Mouse (Mus musculus) forebrain, embryonic 10.5 days (tissue): ENCODE measurements around the gene Cdh23. TPM values are rescaled to one million over a fixed set of nuclear protein-coding genes. Genes with fewer than 3 reads are reported as not detected.
A peak's percentile ranks its signal among the peaks of the same experiment; 100 is the strongest.

ENCODE experiments used
- DNase-seq: peaks from one replicate; pipeline ENCODE4 v3.0.0-alpha.2; 2017; ENCODE audit warnings: low spot score; ENCODE audit errors: extremely low spot score
- H3K27ac ChIP-seq: fragments of 300-500 bp; sonication (generic); 2 replicates; pipeline ENCODE4 v1.5.1; 2016; ENCODE audit warnings: mild to moderate bottlenecking
- H3K27me3 ChIP-seq: fragments of 300-500 bp; sonication (generic); 2 replicates; pipeline ENCODE4 v1.6.1; 2016; ENCODE audit warnings: mild to moderate bottlenecking; ENCODE audit not compliant: poor library complexity, severe bottlenecking
- H3K36me3 ChIP-seq: fragments of 300-500 bp; sonication (generic); replicated peaks from 2 replicates; pipeline ENCODE4 v1.6.1; 2016; ENCODE audit warnings: mild to moderate bottlenecking, moderate library complexity
- H3K4me1 ChIP-seq: fragments of 300-500 bp; sonication (generic); 2 replicates; pipeline ENCODE4 v1.6.1; 2016
- H3K4me3 ChIP-seq: fragments of 300-500 bp; sonication (generic); 2 replicates; pipeline ENCODE4 v1.5.1; 2016; ENCODE audit warnings: mild to moderate bottlenecking, moderate library complexity
- H3K9me3 ChIP-seq: fragments of 300-500 bp; sonication (generic); 2 replicates; pipeline ENCODE4 v1.6.1; 2016; ENCODE audit warnings: mild to moderate bottlenecking, moderate library complexity
- WGBS: fragments of 180-500 bp; shearing (Covaris S2); methylation state at CpG from one replicate; pipeline ENCODE4 v1.1.7; 2016; 5-methylcytosine and 5-hydroxymethylcytosine counted together
- polyA plus RNA-seq: library from polyadenylated mRNA; unstranded; fragments of >200 nt; fragmentation: Nextera tagmentation; extraction: Ambion mirVana; gene quantifications from 2 replicates; pipeline ENCODE4 v1.2.1, GENCODE M21; 2016

Gene Cdh23
- polyA plus RNA-seq, 1 experiment from 2014 or later = 0.32 TPM

DNA sequence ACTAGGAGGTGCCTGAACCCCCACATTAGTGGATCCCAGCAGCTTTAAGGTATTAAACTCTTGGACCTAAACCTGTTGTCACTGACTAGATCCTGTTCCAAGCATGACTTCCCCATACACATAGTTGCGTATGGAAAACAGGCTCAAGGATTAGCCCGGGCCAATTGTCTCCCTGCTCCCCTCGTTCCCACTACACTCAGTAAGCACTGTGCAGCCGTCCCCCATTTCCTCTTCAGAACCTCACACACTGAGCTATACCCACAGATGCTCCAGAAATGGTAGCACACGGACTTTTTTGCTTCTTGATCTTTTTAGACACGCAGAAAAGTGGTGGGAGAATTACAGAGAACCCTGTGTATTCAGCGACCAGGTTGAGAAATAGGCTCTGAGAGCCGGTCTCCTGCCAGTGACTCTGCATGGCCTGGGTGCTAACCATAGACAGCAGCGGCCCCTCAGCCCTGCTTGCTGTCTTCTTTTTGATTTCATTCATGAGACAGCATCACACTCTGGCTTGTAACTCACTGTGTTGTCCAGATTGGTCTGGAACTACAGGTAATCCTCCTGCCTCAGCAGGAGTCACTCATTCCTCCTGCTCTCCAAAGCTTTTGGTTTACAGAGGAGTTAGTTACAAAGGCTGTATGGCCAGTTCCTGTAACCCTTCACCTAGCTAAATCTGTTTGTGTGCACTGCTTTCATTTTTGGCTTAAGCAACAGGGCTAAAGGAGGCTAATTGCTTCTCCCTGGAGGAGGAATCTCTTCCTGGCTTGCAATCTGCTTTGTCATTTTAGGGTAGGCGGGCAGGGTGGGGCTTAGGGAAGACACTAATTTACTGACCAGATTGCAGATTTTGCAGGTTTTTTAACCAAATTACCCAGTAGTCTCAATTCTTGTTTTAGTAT, 413.9 kb downstream of the Cdh23 start:
- H3K4me3 ChIP-seq = no peak overlapping the region
- H3K27ac ChIP-seq = 0 out of 2 replicates have a peak overlapping the region, but pooled peaks have one; percentile 1
- H3K9me3 ChIP-seq = no peaks in the 10 kb centered on the region
- WGBS = 77% methylated on average over 10 of the region's 10 CpGs
- no peak for DNase-seq
- peaks cover 94% of the 10 kb centered on the region for H3K4me1 ChIP-seq
- no peaks in the 10 kb centered on the region for H3K27me3 ChIP-seq
- H3K36me3 ChIP-seq = peaks cover 13% of the 10 kb centered on the region

DNA sequence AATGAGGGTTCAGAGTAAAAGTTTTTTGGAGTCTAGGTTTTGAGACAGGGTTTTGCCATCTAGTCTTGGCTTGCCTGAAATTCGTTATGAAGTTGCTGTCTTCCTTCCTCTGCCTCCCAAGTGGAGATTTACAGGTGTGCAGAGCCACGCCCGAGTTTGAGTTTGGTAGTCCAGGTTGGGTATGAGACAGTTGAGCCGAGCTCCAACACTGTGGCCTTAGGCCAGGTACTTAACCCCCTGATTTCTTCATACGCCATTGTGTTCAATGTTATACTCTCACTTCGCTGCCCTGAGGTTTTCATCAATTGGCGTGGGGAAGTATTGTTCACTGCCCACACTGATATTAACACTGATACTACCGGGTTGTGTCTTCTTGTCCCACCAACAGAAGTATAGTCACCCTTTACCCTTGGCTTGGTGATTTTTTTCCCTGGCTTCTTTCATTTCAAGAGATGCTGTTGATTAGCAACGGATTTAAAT, 414.7 kb downstream of the Cdh23 start:
- H3K9me3 ChIP-seq = no peaks in the 10 kb centered on the region
- H3K4me3 ChIP-seq = no peak overlapping the region
- DNase-seq = no peak
- H3K4me1 ChIP-seq = peaks cover 93% of the 10 kb centered on the region
- 91% methylated on average over 9 of the region's 9 CpGs for WGBS
- no peaks in the 10 kb centered on the region for H3K27me3 ChIP-seq
- no peak overlapping the region for H3K27ac ChIP-seq
- H3K36me3 ChIP-seq = peaks cover 13% of the 10 kb centered on the region

DNA sequence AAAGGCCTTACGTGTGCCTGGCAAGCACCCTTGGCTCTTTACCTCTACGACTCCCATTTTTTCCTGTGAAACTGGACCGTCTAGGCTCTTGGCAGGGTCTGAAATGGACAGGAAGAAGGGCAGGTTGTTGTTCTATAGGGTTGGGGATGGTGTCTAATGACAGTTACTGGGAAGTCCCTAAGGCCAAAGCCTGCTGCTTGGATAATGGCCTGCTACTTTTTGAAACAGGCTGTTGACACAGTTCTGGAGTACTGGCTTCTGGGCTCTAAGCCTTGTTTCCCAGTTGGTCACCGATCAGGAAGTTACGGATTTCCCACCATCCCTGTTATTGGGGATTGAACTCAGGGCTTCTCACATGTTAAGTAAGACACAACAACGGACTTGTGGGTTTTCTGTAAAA, 415.9 kb downstream of the Cdh23 start:
- Histone ChIP-seq H3K4me1 (peaks cover 81% of the 10 kb centered on the region), H3K4me3 (no peak overlapping the region), H3K27ac (no peak overlapping the region), H3K27me3 (no peaks in the 10 kb centered on the region), H3K36me3 (peaks cover 13% of the 10 kb centered on the region), H3K9me3 (no peaks in the 10 kb centered on the region)
- DNase-seq = no peak
- 90% methylated on average over 6 of the region's 6 CpGs for WGBS

DNA sequence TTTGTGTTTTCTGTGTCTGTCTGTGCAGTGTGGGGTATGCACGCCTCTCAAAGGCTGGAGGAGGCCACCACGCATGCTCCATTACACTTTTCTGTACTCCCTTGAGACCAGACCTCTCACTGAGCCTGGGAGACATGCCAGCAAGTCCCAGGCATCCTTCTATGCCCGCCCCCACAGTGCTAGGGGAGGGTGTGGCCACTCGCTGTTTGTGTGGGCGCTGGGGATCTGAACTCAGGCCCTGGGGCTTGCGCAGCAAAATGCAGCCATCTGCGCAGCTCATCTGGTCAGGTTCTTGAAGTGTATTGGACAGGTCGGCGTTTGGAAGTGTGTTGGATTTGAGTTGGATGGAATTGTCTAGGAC, 416.4 kb downstream of the Cdh23 start:
- H3K4me3 ChIP-seq = peak overlapping the region; percentile 4; the same call in 1 of the 2 replicates
- WGBS = 92% methylated on average over 9 of the region's 9 CpGs
- no peak for DNase-seq
- H3K4me1 ChIP-seq = peaks cover 77% of the 10 kb centered on the region
- no peaks in the 10 kb centered on the region for H3K9me3 ChIP-seq
- no peaks in the 10 kb centered on the region for H3K27me3 ChIP-seq
- peaks cover 13% of the 10 kb centered on the region for H3K36me3 ChIP-seq
- H3K27ac ChIP-seq = no peak overlapping the region

DNA sequence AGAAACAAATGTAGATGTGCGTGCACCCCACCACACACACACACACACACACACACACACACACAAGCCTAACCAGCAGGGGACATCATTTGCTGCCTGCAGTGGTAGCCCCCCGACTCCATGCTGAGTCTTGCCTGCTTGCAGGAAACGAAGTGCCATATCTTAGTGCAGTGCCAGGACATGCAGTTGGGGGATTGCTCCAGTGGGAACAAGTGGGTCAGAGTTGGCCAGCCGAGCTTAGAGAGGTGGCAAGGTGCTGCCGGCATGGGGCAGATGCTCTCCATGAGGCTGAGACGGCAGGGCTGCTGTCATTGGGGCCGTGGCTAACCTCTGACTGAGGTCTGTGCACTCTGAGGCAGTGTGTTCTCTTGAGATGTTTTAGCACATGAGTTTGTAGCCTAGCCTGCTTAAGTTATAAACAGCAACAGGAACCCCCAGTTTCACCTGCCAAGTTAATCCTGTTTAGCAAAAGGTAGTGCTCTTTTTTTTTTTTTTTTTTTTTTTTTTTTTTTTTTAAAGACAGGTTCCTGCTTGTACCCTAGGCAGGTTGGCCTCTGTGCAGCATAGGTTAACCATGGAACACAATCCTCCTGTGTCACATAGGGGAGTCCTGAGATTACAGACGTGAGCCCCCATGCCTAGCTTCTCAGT, 416.9 kb downstream of the Cdh23 start:
- Histone ChIP-seq H3K4me1 (peaks cover 71% of the 10 kb centered on the region), H3K4me3 (peak overlapping the region; percentile 63; the same call in 1 of the 2 replicates), H3K36me3 (peaks cover 13% of the 10 kb centered on the region), H3K27ac (peak overlapping the region; percentile 33; the same call in 1 of the 2 replicates), H3K9me3 (no peaks in the 10 kb centered on the region), H3K27me3 (no peaks in the 10 kb centered on the region)
- 76% methylated on average over 8 of the region's 8 CpGs for WGBS
- no peak for DNase-seq

DNA sequence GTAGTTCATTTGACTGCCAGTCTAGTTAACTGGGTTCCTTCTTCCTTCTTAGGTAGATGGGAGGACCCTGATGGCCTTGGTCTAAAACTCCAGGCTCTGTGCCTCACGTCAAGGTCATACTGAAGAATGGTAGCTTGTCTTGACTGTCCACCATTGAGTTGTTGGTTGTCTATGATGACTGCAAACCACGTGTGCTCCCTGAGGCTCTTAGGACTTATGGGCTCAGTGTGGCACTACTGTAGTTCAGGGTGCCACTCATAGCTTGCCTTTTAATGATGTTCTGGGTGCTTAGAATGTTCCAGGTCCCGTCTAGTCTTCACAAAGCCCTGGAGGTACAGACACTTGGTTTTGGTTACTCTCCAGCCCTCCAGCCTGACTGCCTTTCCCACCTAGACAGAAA, 417.5 kb downstream of the Cdh23 start:
- H3K27ac ChIP-seq = no peak overlapping the region; the same call in 1 of the 2 replicates
- no peaks in the 10 kb centered on the region for H3K27me3 ChIP-seq
- 88% methylated on average over 3 of the region's 3 CpGs for WGBS
- DNase-seq = no peak
- H3K4me3 ChIP-seq = peak overlapping the region; percentile 63; the same call in 1 of the 2 replicates
- no peaks in the 10 kb centered on the region for H3K9me3 ChIP-seq
- H3K4me1 ChIP-seq = peaks cover 65% of the 10 kb centered on the region
- H3K36me3 ChIP-seq = peaks cover 13% of the 10 kb centered on the region

DNA sequence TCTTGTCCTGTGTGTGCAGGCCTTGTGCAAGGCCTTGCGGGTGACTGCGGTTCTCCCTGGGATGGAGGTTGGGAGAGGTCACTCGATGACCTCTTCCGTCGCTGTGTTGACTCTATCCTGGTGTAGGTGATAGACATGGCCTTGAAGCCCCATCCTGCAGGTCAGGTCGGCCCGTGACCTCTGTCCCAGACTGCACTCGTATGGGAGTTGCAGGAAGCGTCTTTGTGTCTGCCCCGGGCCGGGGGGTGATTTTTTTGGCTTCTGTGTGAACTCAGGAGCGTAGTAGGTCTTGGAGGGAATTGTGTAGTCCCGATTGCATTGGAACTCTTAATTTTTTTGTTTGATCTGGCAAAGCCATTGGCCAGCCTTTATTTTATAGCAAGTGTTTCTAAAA, 418.3 kb downstream of the Cdh23 start:
- 10% methylated on average over 13 of the region's 13 CpGs for WGBS
- no peaks in the 10 kb centered on the region for H3K9me3 ChIP-seq
- H3K27ac ChIP-seq = peak overlapping the region; percentile 93
- peaks cover 10% of the 10 kb centered on the region; the same call in 1 of the 2 replicates for H3K36me3 ChIP-seq
- DNase-seq = no peak
- no peaks in the 10 kb centered on the region for H3K27me3 ChIP-seq
- peaks cover 60% of the 10 kb centered on the region for H3K4me1 ChIP-seq
- peak overlapping the region; percentile 63 for H3K4me3 ChIP-seq

DNA sequence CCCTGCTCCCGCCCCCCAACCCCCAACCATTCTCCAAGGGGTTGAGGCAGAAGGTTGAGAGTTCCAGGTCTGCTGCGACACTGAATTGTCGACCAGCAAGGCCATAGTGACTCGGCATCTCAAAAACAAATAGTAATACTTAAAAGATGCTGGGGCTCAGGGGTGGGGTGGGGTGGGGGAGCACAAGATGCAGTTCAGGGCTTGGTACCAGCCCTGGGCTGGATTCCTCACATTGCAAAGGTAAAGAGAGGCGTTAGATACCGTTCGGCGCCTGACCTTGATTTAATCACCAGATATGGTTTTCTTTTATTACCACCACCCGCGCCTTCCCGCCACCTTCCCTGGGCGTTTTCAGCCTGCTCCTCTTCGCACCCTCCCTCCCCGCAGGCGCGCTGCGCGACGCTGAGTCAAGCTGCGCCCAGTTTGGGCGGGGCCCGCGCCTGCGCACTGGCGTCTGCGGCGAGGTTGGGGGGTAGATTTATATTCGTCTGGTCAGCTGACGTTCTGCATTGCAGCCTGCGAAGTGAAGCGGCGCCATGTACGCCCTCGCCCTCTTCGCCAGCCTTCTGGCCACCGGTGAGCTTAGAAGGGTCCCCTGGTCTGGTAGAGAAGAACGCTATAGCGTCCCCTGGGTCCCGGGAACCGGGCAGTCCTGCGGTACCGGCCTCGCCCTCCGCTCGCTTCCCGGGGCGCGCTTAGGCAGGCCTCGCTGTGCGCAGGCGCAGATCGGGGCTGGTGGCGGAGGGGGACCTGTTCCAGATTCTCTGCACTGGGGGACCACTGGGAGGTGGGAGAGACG, 418.9 kb downstream of the Cdh23 start, which contains the start of gene Psap:
TSS of gene Psap (plus strand) at position 421 of the 799 bp plus-strand sequence.
- Histone ChIP-seq H3K27ac (peak within 1 kb of the TSS; percentile 93), H3K9me3 (no peaks in the 10 kb centered on the region), H3K36me3 (peaks cover 10% of the 10 kb centered on the region; the same call in 1 of the 2 replicates), H3K4me1 (peaks cover 56% of the 10 kb centered on the region), H3K27me3 (no peaks in the 10 kb centered on the region), H3K4me3 (peak within 1 kb of the TSS; percentile 63)
- 2% methylated on average over 54 of the region's 54 CpGs for WGBS
- peak; percentile 89 for DNase-seq

DNA sequence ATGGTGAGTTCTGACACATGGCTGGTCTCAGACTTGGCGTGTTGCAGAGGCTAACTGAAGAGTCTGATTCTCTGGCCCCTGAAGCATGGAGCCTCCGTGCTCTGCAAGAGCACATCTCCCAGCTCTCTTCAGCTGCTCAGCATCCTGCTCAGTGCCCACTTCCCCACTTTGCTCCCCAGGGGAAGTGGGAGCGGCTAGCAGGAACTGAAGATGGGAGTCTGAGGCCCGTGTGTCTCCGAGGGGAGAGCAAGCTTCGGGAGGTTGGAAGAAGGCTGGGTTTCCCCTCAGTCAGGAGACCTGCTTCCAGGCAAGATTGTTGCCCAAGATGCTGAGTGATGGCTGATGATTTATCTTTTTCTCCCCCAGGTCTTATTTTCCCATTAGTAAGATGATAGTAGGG, 422.9 kb downstream of the Cdh23 start:
- no peaks in the 10 kb centered on the region for H3K27me3 ChIP-seq
- H3K27ac ChIP-seq = no peak overlapping the region
- H3K4me1 ChIP-seq = peaks cover 21% of the 10 kb centered on the region
- H3K36me3 ChIP-seq = no peaks in the 10 kb centered on the region
- 84% methylated on average over 6 of the region's 6 CpGs for WGBS
- no peak overlapping the region for H3K4me3 ChIP-seq
- no peak for DNase-seq
- no peaks in the 10 kb centered on the region for H3K9me3 ChIP-seq

DNA sequence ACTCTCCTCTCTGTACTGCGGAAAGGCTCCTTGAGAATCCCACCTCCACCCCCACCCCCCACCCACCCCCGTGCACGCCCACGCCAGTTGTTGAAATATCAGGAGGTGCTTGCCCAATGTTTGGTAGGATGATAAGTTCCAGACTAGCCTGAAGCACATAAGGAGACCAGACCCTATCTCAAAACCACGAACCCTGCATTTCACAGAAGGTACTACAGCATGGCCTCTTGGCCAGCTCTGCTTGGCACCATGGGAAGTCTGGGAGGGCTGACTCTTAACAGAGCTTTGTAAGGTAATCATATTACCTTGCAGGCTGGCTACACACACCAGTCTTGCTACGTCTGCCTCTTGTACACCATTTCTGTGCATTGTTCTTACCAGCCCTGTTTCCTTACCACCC, 424.0 kb downstream of the Cdh23 start:
- H3K4me1 ChIP-seq = peaks cover 12% of the 10 kb centered on the region
- no peak overlapping the region for H3K4me3 ChIP-seq
- H3K9me3 ChIP-seq = no peaks in the 10 kb centered on the region
- H3K27ac ChIP-seq = no peak overlapping the region
- DNase-seq = no peak
- 71% methylated on average over 6 of the region's 6 CpGs for WGBS
- no peaks in the 10 kb centered on the region for H3K36me3 ChIP-seq
- H3K27me3 ChIP-seq = no peaks in the 10 kb centered on the region

DNA sequence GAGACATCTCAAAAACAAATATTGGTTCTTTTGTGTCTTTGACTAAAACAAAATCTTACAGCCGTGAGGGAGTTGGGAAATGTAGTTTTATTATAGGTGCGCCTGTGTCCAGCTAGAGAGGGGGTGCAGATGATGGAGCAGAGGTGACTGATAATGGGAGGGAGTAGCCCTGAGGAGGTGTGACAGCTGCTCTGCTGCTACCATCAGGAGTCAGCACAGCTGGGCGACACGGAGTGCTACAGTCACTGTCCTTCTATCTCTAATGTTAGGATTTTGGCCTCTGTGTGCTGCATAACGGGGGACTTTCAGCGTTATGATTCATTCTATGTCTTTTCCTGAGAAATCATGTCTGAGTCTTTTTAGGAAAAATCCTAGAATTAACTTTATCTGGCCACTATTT, 425.3 kb downstream of the Cdh23 start:
- Histone ChIP-seq H3K27ac (no peak overlapping the region), H3K36me3 (no peaks in the 10 kb centered on the region), H3K27me3 (no peaks in the 10 kb centered on the region), H3K9me3 (no peaks in the 10 kb centered on the region), H3K4me3 (no peak overlapping the region), H3K4me1 (peaks cover 7% of the 10 kb centered on the region; the same call in 1 of the 2 replicates)
- 77% methylated on average over 6 of the region's 6 CpGs for WGBS
- no peak for DNase-seq
